Mouse (Mus musculus) kidney, postnatal 0 days (tissue): ENCODE results near the gene 6430548M08Rik. TPM values are rescaled to one million over a fixed set of nuclear protein-coding genes. Genes with fewer than 3 reads are reported as not detected.

Experiments
- ATAC-seq: fragments of 200-750 bp; cut with Nextera tagmentation; replicated peaks from 2 replicates; pipeline ENCODE4 v1.8.0; 2017; ENCODE audit warnings: low read depth, moderate number of reproducible peaks, moderate TSS enrichment, moderate library complexity; ENCODE audit not compliant: low FRiP score
- DNase-seq: peaks from one replicate; pipeline ENCODE4 v3.0.0-alpha.2; 2016; ENCODE audit warnings: low spot score
- H3K27ac ChIP-seq: fragments of 300-500 bp; sonication (generic); 2 replicates; pipeline ENCODE4 v1.5.1; 2014; ENCODE audit warnings: mild to moderate bottlenecking
- H3K27me3 ChIP-seq: fragments of 300-500 bp; sonication (generic); 2 replicates; pipeline ENCODE4 v1.6.1; 2014; ENCODE audit warnings: low read length, mixed read lengths; ENCODE audit not compliant: insufficient read depth
- H3K36me3 ChIP-seq: fragments of 300-500 bp; sonication (generic); 2 replicates; pipeline ENCODE4 v1.6.1; 2014; ENCODE audit warnings: low read length, mixed read lengths; ENCODE audit not compliant: insufficient read depth
- H3K4me1 ChIP-seq: fragments of 300-500 bp; sonication (generic); replicated peaks from 2 replicates; pipeline ENCODE4 v1.6.1; 2014; ENCODE audit warnings: antibody characterized with exemption, low read length, mixed read lengths; ENCODE audit not compliant: insufficient read depth
- H3K4me2 ChIP-seq: fragments of 300-500 bp; sonication (generic); 2 replicates; pipeline ENCODE4 v1.6.1; 2014; ENCODE audit warnings: mild to moderate bottlenecking, low read length, moderate library complexity, mixed read lengths
- H3K4me3 ChIP-seq: fragments of 300-500 bp; sonication (generic); replicated peaks from 2 replicates; pipeline ENCODE4 v1.5.1; 2014; ENCODE audit warnings: low read depth, low read length
- H3K9ac ChIP-seq: fragments of 300-500 bp; sonication (generic); 2 replicates; pipeline ENCODE4 v1.6.1; 2014; ENCODE audit warnings: low read depth, low read length
- H3K9me3 ChIP-seq: fragments of 300-500 bp; sonication (generic); replicated peaks from 2 replicates; pipeline ENCODE4 v1.6.1; 2016; ENCODE audit warnings: low read length, inconsistent platforms, mixed read lengths
- CTCF ChIP-seq: IDR thresholded peaks from 2 replicates; pipeline ENCODE4 v1.5.1; 2016; ENCODE audit warnings: antibody characterized with exemption, low read depth, mild to moderate bottlenecking, moderate library complexity
- WGBS: fragments of 180-500 bp; shearing (Covaris S2); extraction: QIAGEN DNeasy Blood & Tissue Kit; methylation state at CpG from one replicate; pipeline ENCODE4 v1.1.7; 2014; 5-methylcytosine and 5-hydroxymethylcytosine counted together
- polyA plus RNA-seq: library from polyadenylated mRNA; unstranded; fragments of >200 nt; fragmentation: Nextera tagmentation; extraction: Ambion mirVana; gene quantifications from 2 replicates; pipeline ENCODE4 v1.2.1, GENCODE M21; 2015

The 6430548M08Rik gene
- polyA plus RNA-seq, 1 experiment from 2014 or later: 6.9 TPM

- ATAC-seq (no peak), DNase-seq (no peak)
- Histone ChIP-seq H3K9me3 (no peaks in the 10 kb centered on the region), H3K4me2 (no peak overlapping the region), H3K9ac (no peak overlapping the region), H3K4me1 (peaks cover 5% of the 10 kb centered on the region; the same call in 1 of the 2 replicates), H3K27me3 (peaks cover 10% of the 10 kb centered on the region; the same call in 1 of the 2 replicates), H3K27ac (no peak overlapping the region), H3K36me3 (no peaks in the 10 kb centered on the region), H3K4me3 (no peak overlapping the region)
- 65% methylated on average over 3 of the region's 3 CpGs for WGBS
- TF ChIP-seq CTCF: no peak
These were observed 5.5 kb downstream of the 6430548M08Rik start for GRCm38 (mm10) chr8:120119429-120119828.

GRCm38 (mm10) chr8:120119931-120120330 lies 6.0 kb downstream of the 6430548M08Rik start:
- Histone ChIP-seq H3K4me2 (no peak overlapping the region), H3K27ac (no peak overlapping the region), H3K27me3 (0 out of 2 replicates have a peak, but pooled peaks cover 6% of the 10 kb centered on the region), H3K9ac (no peak overlapping the region), H3K4me3 (no peak overlapping the region), H3K4me1 (no peaks in the 10 kb centered on the region), H3K9me3 (no peaks in the 10 kb centered on the region), H3K36me3 (no peaks in the 10 kb centered on the region)
- TF ChIP-seq CTCF: no peak
- ATAC-seq (no peak), DNase-seq (no peak)
- WGBS: 81% methylated on average over 6 of the region's 6 CpGs

- H3K4me1 ChIP-seq: 0 out of 2 replicates have a peak, but pooled peaks cover 2% of the 10 kb centered on the region
- H3K27me3 ChIP-seq: no peaks in the 10 kb centered on the region
- TF ChIP-seq CTCF: no peak
- 47% methylated on average over 5 of the region's 5 CpGs for WGBS
- ATAC-seq: no peak
- no peak for DNase-seq
- H3K27ac ChIP-seq: no peak overlapping the region
- H3K36me3 ChIP-seq: no peaks in the 10 kb centered on the region
- no peak overlapping the region for H3K9ac ChIP-seq
- no peak overlapping the region for H3K4me2 ChIP-seq
- no peak overlapping the region for H3K4me3 ChIP-seq
- H3K9me3 ChIP-seq: no peaks in the 10 kb centered on the region
These were observed 7.0 kb downstream of the 6430548M08Rik start for GRCm38 (mm10) chr8:120120951-120121350.

- H3K27me3 ChIP-seq: no peaks in the 10 kb centered on the region
- no peak for TF ChIP-seq CTCF
- H3K9me3 ChIP-seq: no peaks in the 10 kb centered on the region
- DNase-seq: no peak
- WGBS: 42% methylated on average over 6 of the region's 6 CpGs
- no peak for ATAC-seq
- 0 out of 2 replicates have a peak, but pooled peaks cover 3% of the 10 kb centered on the region for H3K4me1 ChIP-seq
- H3K27ac ChIP-seq: no peak overlapping the region
- H3K36me3 ChIP-seq: no peaks in the 10 kb centered on the region
- no peak overlapping the region for H3K4me2 ChIP-seq
- no peak overlapping the region for H3K4me3 ChIP-seq
- H3K9ac ChIP-seq: no peak overlapping the region
These were observed 10.3 kb downstream of the 6430548M08Rik start for GRCm38 (mm10) chr8:120124261-120124660.

- no peak for DNase-seq
- WGBS: 53% methylated on average over 7 of the region's 7 CpGs
- no peak for ATAC-seq
- no peak for TF ChIP-seq CTCF
- no peak overlapping the region for H3K27ac ChIP-seq
- H3K27me3 ChIP-seq: no peaks in the 10 kb centered on the region
- H3K4me2 ChIP-seq: no peak overlapping the region
- 0 out of 2 replicates have a peak, but pooled peaks cover 3% of the 10 kb centered on the region for H3K4me1 ChIP-seq
- no peak overlapping the region for H3K4me3 ChIP-seq
- no peaks in the 10 kb centered on the region for H3K36me3 ChIP-seq
- H3K9me3 ChIP-seq: no peaks in the 10 kb centered on the region
- no peak overlapping the region for H3K9ac ChIP-seq
These were observed 11.0 kb downstream of the 6430548M08Rik start for GRCm38 (mm10) chr8:120124836-120125389.

GRCm38 (mm10) chr8:120126357-120127161 lies 12.6 kb downstream of the 6430548M08Rik start:
- ATAC-seq (0 out of 2 replicates have a peak, but pooled peaks have one; percentile 41), DNase-seq (peak; percentile 49)
- 26% methylated on average over 14 of the region's 14 CpGs for WGBS
- no peak for TF ChIP-seq CTCF
- H3K4me2 ChIP-seq: no peak overlapping the region
- no peaks in the 10 kb centered on the region for H3K27me3 ChIP-seq
- H3K27ac ChIP-seq: peak overlapping the region; percentile 80
- no peaks in the 10 kb centered on the region for H3K36me3 ChIP-seq
- H3K9me3 ChIP-seq: no peaks in the 10 kb centered on the region
- H3K4me3 ChIP-seq: no peak overlapping the region
- no peak overlapping the region for H3K9ac ChIP-seq
- 0 out of 2 replicates have a peak, but pooled peaks cover 3% of the 10 kb centered on the region for H3K4me1 ChIP-seq
